Mouse (Mus musculus) E14TG2a.4 (cell line): ENCODE measurements at regions not wholly inside any gene's neighbourhood (a gene's known extent, or its start where the extent isn't known, plus 50 kb on each side); places are given as distances from the start of the nearest gene placed in this dataset.

Experiments used
- CTCF ChIP-seq: conservative IDR thresholded peaks from 2 replicates; pipeline ENCODE4 v1.5.1; 2014; ENCODE audit warnings: low read length
- NANOG ChIP-seq: IDR thresholded peaks from 2 replicates; pipeline ENCODE4 v1.6.1; 2014; ENCODE audit warnings: borderline replicate concordance, low read length, mixed read lengths
- POU5F1 ChIP-seq: IDR thresholded peaks from 2 replicates; pipeline ENCODE4 v1.6.1; 2014; ENCODE audit warnings: low read length, borderline replicate concordance

- TF ChIP-seq CTCF: no peak
- no peak for TF ChIP-seq POU5F1
- TF ChIP-seq NANOG: no peak
These were observed 75.1 kb upstream of the Stard3nl start for GRCm38 (mm10) chr13:19470729-19471128.
